Mouse (Mus musculus): ENCODE results near the gene Lrrc41. TPM values are rescaled to one million over a fixed set of nuclear protein-coding genes. Genes with fewer than 3 reads are reported as not detected.
A peak's percentile ranks its signal among the peaks of the same experiment; 100 is the strongest.

The Lrrc41 gene
- total RNA-seq, 1 experiment from 2014 or later, result 22.4 TPM

GRCm38 (mm10) chr4:116076369-116077231 is 1.5 kb downstream of the Lrrc41 start:
- ATAC-seq (replicated peaks; ENCODE audit: low read depth, poor library complexity, severe bottlenecking), result peak; percentile 9

- no peak for ATAC-seq (replicated peaks; ENCODE audit: low read depth, poor library complexity, severe bottlenecking)
These were observed 2.4 kb downstream of the Lrrc41 start for GRCm38 (mm10) chr4:116077240-116078095.

GRCm38 (mm10) chr4:116088510-116089249 is 13.6 kb downstream of the Lrrc41 start:
- ATAC-seq (replicated peaks; ENCODE audit: low read depth, poor library complexity, severe bottlenecking), result no peak

GRCm38 (mm10) chr4:116096291-116096690 is 21.2 kb downstream of the Lrrc41 start:
- ATAC-seq (replicated peaks; ENCODE audit: low read depth, poor library complexity, severe bottlenecking), result no peak

- no peak for ATAC-seq (replicated peaks; ENCODE audit: low read depth, poor library complexity, severe bottlenecking)
These were observed 22.1 kb downstream of the Lrrc41 start for GRCm38 (mm10) chr4:116097211-116097610.

GRCm38 (mm10) chr4:116100959-116101358 is 25.9 kb downstream of the Lrrc41 start:
- ATAC-seq (replicated peaks; ENCODE audit: low read depth, poor library complexity, severe bottlenecking), result peak; percentile 54; the same call in 1 of the 2 replicates

GRCm38 (mm10) chr4:116105278-116105677 is 30.2 kb downstream of the Lrrc41 start:
- ATAC-seq (replicated peaks; ENCODE audit: low read depth, poor library complexity, severe bottlenecking), result no peak

- ATAC-seq (replicated peaks; ENCODE audit: low read depth, poor library complexity, severe bottlenecking), result no peak
These were observed 35.6 kb downstream of the Lrrc41 start for GRCm38 (mm10) chr4:116110695-116111094.

- no peak for ATAC-seq (replicated peaks; ENCODE audit: low read depth, poor library complexity, severe bottlenecking)
These were observed 36.4 kb downstream of the Lrrc41 start for GRCm38 (mm10) chr4:116111486-116111885.

GRCm38 (mm10) chr4:116122762-116123161 is 47.7 kb downstream of the Lrrc41 start:
- ATAC-seq (replicated peaks; ENCODE audit: low read depth, poor library complexity, severe bottlenecking), result peak; percentile 51

GRCm38 (mm10) chr4:116123602-116124519 is 48.8 kb downstream of the Lrrc41 start, which contains the start of the genes Rad54l and Pomgnt1:
TSS of gene Rad54l (minus strand) at chr4:116123690.
TSS of gene Pomgnt1 (plus strand) at chr4:116123840.
- ATAC-seq (replicated peaks; ENCODE audit: low read depth, poor library complexity, severe bottlenecking), result peak; percentile 99

GRCm38 (mm10) chr4:116125803-116126386 is 50.8 kb downstream of the Lrrc41 start:
- ATAC-seq (replicated peaks; ENCODE audit: low read depth, poor library complexity, severe bottlenecking), result no peak

GRCm38 (mm10) chr4:116127956-116128355 is 52.9 kb downstream of the Lrrc41 start:
- ATAC-seq (replicated peaks; ENCODE audit: low read depth, poor library complexity, severe bottlenecking), result no peak

- ATAC-seq (replicated peaks; ENCODE audit: low read depth, poor library complexity, severe bottlenecking), result no peak
These were observed 58.1 kb downstream of the Lrrc41 start for GRCm38 (mm10) chr4:116133126-116133525.

GRCm38 (mm10) chr4:116134990-116135389 is 59.9 kb downstream of the Lrrc41 start:
- peak; percentile 87 for ATAC-seq (replicated peaks; ENCODE audit: low read depth, poor library complexity, severe bottlenecking)

- no peak for ATAC-seq (replicated peaks; ENCODE audit: low read depth, poor library complexity, severe bottlenecking)
These were observed 62.4 kb downstream of the Lrrc41 start for GRCm38 (mm10) chr4:116137421-116137996.

GRCm38 (mm10) chr4:116140801-116141574 is 65.9 kb downstream of the Lrrc41 start:
- ATAC-seq (replicated peaks; ENCODE audit: low read depth, poor library complexity, severe bottlenecking), result no peak

- no peak for ATAC-seq (replicated peaks; ENCODE audit: low read depth, poor library complexity, severe bottlenecking)
These were observed 66.7 kb downstream of the Lrrc41 start for GRCm38 (mm10) chr4:116141736-116142135.
